Mouse (Mus musculus) forebrain, postnatal 0 days (tissue): ENCODE measurements at regions not wholly inside any gene's neighbourhood (a gene's known extent, or its start where the extent isn't known, plus 50 kb on each side); places are given as distances from the start of the nearest gene placed in this dataset.
A peak's percentile ranks its signal among the peaks of the same experiment; 100 is the strongest.

ENCODE experiments used
- ATAC-seq: fragments of 200-750 bp; cut with Nextera tagmentation; 2 replicates; pipeline ENCODE4 v1.8.0; 2017; ENCODE audit warnings: mild to moderate bottlenecking, moderate library complexity
- DNase-seq: peaks from one replicate; pipeline ENCODE4 v3.0.0-alpha.2; 2015
- H3K27ac ChIP-seq: fragments of 300-500 bp; sonication (generic); 2 replicates; pipeline ENCODE4 v1.5.1; 2014; ENCODE audit warnings: low read depth, mild to moderate bottlenecking, antibody characterized with exemption, low read length, moderate library complexity, mixed read lengths
- H3K27me3 ChIP-seq: fragments of 300-500 bp; sonication (generic); 2 replicates; pipeline ENCODE4 v1.6.1; 2014; ENCODE audit warnings: mild to moderate bottlenecking, low read length, mixed read lengths; ENCODE audit not compliant: insufficient read depth
- H3K36me3 ChIP-seq: fragments of 300-500 bp; sonication (generic); 2 replicates; pipeline ENCODE4 v1.6.1; 2014; ENCODE audit warnings: mild to moderate bottlenecking, moderate library complexity; ENCODE audit not compliant: insufficient read depth
- H3K4me1 ChIP-seq: fragments of 300-500 bp; sonication (generic); 2 replicates; pipeline ENCODE4 v1.6.1; 2014; ENCODE audit warnings: antibody characterized with exemption; ENCODE audit not compliant: insufficient read depth
- H3K4me2 ChIP-seq: fragments of 300-500 bp; sonication (generic); 2 replicates; pipeline ENCODE4 v1.6.1; 2014; ENCODE audit warnings: low read depth, mild to moderate bottlenecking, moderate library complexity
- H3K4me3 ChIP-seq: fragments of 300-500 bp; sonication (generic); 2 replicates; pipeline ENCODE4 v1.5.1; 2014; ENCODE audit warnings: low read depth, low read length, mixed read lengths
- H3K9ac ChIP-seq: fragments of 300-500 bp; sonication (generic); 2 replicates; pipeline ENCODE4 v1.6.1; 2014; ENCODE audit warnings: mild to moderate bottlenecking
- H3K9me3 ChIP-seq: fragments of 300-500 bp; sonication (generic); 2 replicates; pipeline ENCODE4 v1.6.1; 2016; ENCODE audit warnings: low read length
- CTCF ChIP-seq: sonication (generic); IDR thresholded peaks from 2 replicates; pipeline ENCODE4 v1.5.1; 2016; ENCODE audit warnings: antibody characterized with exemption, control low read depth, low read depth
- WGBS: fragments of 180-500 bp; shearing (Covaris S2); extraction: QIAGEN DNeasy Blood & Tissue Kit; methylation state at CpG from one replicate; pipeline ENCODE4 v1.1.7; 2014; 5-methylcytosine and 5-hydroxymethylcytosine counted together

DNA sequence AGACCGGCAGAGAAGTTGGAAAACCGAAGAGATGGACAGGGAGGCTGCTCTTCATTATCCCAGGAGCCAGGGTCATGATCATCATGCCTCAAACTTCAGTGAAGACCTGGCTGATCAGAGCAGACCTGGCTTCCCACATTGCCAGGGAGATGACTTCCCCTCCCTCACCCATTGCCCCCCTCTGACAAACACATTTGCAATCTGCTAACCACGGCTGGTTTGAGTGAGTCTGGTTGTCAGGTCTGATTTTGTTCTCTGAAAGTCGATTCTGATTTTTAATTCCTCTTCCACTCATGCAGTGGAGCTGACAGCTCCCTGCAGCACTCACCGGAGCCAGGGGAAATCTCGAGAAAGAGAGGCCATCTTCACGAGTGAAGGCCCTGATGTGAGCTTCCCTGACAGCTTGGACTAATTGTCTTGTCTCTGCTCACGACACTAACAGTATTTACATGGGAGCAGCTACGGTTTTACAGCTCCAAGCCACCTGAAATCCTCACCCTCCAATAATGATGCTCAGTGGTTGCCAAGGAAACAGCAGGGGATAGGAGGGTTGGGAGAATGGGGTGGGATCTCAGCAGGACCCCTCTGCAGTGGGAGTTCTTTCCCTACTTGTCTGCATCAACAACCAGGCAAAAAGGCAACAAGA is 124.2 kb downstream of the Chst1 start:
- ATAC-seq (peak; percentile 82), DNase-seq (peak; percentile 74)
- H3K4me3 ChIP-seq: no peak overlapping the region
- H3K36me3 ChIP-seq: no peaks in the 10 kb centered on the region
- H3K9me3 ChIP-seq: no peaks in the 10 kb centered on the region
- WGBS: 33% methylated on average over 9 of the region's 9 CpGs
- H3K4me1 ChIP-seq: 0 out of 2 replicates have a peak, but pooled peaks cover 3% of the 10 kb centered on the region
- no peak for TF ChIP-seq CTCF
- no peak overlapping the region for H3K4me2 ChIP-seq
- H3K9ac ChIP-seq: 0 out of 2 replicates have a peak overlapping the region, but pooled peaks have one; percentile 10
- peak overlapping the region; percentile 75 for H3K27ac ChIP-seq
- H3K27me3 ChIP-seq: no peaks in the 10 kb centered on the region

DNA sequence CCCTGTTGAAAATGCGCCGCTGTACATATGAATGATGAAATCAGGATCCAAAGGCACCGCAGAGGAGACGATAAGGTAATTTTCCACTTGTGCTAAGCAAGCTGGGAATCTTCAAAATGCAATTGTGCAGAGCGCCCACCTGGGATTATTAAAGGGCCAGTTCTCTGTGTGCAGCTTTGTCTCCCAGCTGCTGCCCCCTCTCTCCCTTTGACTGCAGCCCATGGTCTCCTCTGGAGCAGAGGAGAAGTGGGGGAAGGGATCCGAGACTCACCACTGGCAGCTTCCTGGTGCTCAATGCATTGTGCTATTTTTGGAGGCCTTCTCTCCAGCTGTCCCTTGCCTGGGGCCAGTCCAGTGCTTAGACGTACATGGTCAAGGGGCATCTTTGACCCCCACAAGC is 127.1 kb downstream of the Chst1 start:
- Histone ChIP-seq H3K4me2 (no peak overlapping the region), H3K27ac (no peak overlapping the region), H3K36me3 (no peaks in the 10 kb centered on the region), H3K9me3 (no peaks in the 10 kb centered on the region), H3K4me1 (0 out of 2 replicates have a peak, but pooled peaks cover 3% of the 10 kb centered on the region), H3K27me3 (no peaks in the 10 kb centered on the region), H3K4me3 (no peak overlapping the region), H3K9ac (no peak overlapping the region)
- no peak for DNase-seq
- no peak for TF ChIP-seq CTCF
- 38% methylated on average over 7 of the region's 7 CpGs for WGBS
- ATAC-seq: peak; percentile 16; the same call in 1 of the 2 replicates

DNA sequence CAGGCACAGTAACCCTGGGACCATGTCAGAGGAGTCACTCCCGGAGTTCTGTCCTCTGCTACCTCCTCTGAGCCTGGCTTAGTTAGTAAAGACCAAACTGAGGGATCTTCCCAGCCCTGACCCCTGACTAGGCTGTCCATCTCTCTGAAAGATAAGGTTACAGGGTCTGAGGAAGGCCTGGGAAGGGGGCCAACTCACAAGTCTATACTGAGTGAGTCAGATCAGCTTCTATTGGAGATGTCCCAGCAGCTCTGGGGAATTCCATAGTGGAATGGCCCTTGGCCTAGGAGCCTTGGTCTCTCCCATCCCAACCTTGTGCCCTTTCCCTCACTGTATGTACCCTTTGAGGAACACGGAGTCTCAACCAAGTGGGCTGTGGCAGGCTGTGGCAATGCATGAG is 127.7 kb downstream of the Chst1 start:
- H3K9ac ChIP-seq: no peak overlapping the region
- no peak overlapping the region for H3K4me2 ChIP-seq
- 95% methylated on average over 2 of the region's 2 CpGs for WGBS
- no peaks in the 10 kb centered on the region for H3K9me3 ChIP-seq
- H3K36me3 ChIP-seq: no peaks in the 10 kb centered on the region
- ATAC-seq (no peak), DNase-seq (no peak)
- TF ChIP-seq CTCF: no peak
- H3K27me3 ChIP-seq: no peaks in the 10 kb centered on the region
- no peak overlapping the region for H3K27ac ChIP-seq
- H3K4me1 ChIP-seq: 0 out of 2 replicates have a peak, but pooled peaks cover 3% of the 10 kb centered on the region
- no peak overlapping the region for H3K4me3 ChIP-seq

DNA sequence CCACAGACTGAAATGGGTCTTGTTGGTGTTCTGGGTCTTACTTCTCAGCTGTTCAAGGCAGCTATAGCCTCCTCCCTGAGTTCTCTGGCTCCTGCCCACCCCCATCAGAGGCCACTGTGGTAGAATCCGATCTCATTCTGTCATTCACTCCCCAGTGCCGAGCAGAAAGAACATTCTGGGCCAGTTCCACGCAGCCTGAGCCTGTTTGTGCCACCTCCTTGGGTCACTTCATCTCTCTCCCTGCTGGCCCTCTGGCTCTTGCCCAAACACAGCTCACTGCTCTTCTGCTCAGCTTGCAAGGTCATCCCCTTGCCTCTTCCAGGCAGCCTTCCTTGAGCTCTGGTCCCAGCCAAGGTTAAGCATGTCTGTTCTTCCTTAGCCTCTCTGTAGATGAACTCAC is 128.9 kb downstream of the Chst1 start:
- no peak for DNase-seq
- Histone ChIP-seq H3K4me2 (no peak overlapping the region), H3K27me3 (no peaks in the 10 kb centered on the region), H3K4me1 (0 out of 2 replicates have a peak, but pooled peaks cover 3% of the 10 kb centered on the region), H3K9me3 (no peaks in the 10 kb centered on the region), H3K4me3 (no peak overlapping the region), H3K27ac (no peak overlapping the region), H3K36me3 (no peaks in the 10 kb centered on the region), H3K9ac (no peak overlapping the region)
- ATAC-seq: no peak
- 75% methylated on average over 3 of the region's 3 CpGs for WGBS
- no peak for TF ChIP-seq CTCF

DNA sequence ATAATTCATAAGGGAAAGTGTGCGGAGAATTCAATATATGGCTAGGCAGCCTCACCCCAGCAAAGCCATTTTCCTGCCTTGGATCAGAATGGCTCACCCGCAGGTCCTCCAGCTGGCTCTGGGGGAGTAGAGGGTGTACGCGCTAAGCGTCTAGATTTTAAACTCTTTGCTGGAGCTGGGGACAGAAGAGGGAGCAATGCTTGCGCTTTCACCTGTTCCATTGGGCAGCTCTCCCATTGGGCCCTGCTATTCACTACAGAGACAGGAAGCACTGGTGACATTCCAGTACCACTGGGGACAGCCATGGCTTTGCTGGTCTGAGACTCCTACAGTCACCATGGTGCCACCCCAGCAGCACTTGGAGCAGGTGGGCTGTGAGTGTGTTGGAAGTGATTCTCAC is 130.9 kb downstream of the Chst1 start:
- Histone ChIP-seq H3K4me2 (no peak overlapping the region), H3K4me1 (no peaks in the 10 kb centered on the region), H3K9me3 (no peaks in the 10 kb centered on the region), H3K27me3 (no peaks in the 10 kb centered on the region), H3K27ac (no peak overlapping the region), H3K4me3 (no peak overlapping the region), H3K36me3 (no peaks in the 10 kb centered on the region), H3K9ac (no peak overlapping the region)
- no peak for TF ChIP-seq CTCF
- 94% methylated on average over 6 of the region's 6 CpGs for WGBS
- DNase-seq (no peak), ATAC-seq (no peak)

DNA sequence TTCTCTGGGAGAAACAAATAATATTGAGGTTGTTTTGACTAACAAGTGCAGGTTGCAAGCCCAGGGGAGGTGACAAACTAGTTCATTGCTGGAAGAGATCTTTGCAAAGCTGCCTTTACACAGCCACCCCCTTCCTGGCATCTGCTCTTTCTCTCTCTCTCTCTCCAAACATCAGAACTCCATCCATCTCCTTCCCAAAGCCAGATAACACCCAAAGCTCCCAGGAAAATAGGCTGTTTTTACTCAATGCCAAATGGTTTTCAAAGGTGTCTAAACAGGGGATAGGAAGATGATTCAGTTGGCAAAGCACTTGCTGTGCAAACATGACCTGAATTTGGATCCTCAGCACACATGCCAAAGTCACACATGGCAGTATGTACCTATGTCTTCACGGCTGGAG is 133.9 kb downstream of the Chst1 start:
- Histone ChIP-seq H3K27ac (no peak overlapping the region), H3K4me2 (no peak overlapping the region), H3K9me3 (no peaks in the 10 kb centered on the region), H3K9ac (no peak overlapping the region), H3K27me3 (no peaks in the 10 kb centered on the region), H3K4me1 (no peaks in the 10 kb centered on the region), H3K4me3 (no peak overlapping the region), H3K36me3 (no peaks in the 10 kb centered on the region)
- no peak for DNase-seq
- no peak for ATAC-seq
- WGBS: 91% methylated on average over 1 of the region's 1 CpGs
- no peak for TF ChIP-seq CTCF

DNA sequence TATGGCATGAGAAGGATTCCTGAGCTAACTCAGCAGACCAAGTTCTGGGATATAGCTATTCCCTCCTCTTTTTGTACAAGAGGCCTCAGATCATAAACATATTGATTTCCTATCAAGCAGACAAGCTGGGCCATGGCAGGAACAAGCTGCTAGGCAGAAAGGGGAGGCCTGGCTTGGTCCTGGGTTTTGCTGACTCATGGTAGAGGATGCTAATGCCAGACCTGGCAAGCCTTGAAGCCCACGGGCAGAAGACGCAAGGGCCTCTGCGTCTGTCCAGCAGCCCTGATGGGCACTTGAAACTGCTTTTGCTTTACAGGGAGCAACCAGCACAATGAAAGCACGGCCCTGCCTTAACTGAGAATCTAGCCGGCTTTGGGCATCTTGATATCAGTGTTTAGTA is 136.3 kb downstream of the Chst1 start:
- no peak overlapping the region for H3K27ac ChIP-seq
- 75% methylated on average over 5 of the region's 5 CpGs for WGBS
- no peak overlapping the region for H3K4me3 ChIP-seq
- DNase-seq (no peak), ATAC-seq (no peak)
- no peak overlapping the region for H3K9ac ChIP-seq
- H3K9me3 ChIP-seq: no peaks in the 10 kb centered on the region
- no peak overlapping the region for H3K4me2 ChIP-seq
- no peaks in the 10 kb centered on the region for H3K27me3 ChIP-seq
- H3K4me1 ChIP-seq: no peaks in the 10 kb centered on the region
- TF ChIP-seq CTCF: no peak
- no peaks in the 10 kb centered on the region for H3K36me3 ChIP-seq
